Mouse (Mus musculus) E14TG2a.4 (cell line): ENCODE data around the gene Pkp4.

Experiments
- CTCF ChIP-seq: conservative IDR thresholded peaks from 2 replicates; pipeline ENCODE4 v1.5.1; 2014; ENCODE audit warnings: low read length
- NANOG ChIP-seq: IDR thresholded peaks from 2 replicates; pipeline ENCODE4 v1.6.1; 2014; ENCODE audit warnings: borderline replicate concordance, low read length, mixed read lengths

DNA sequence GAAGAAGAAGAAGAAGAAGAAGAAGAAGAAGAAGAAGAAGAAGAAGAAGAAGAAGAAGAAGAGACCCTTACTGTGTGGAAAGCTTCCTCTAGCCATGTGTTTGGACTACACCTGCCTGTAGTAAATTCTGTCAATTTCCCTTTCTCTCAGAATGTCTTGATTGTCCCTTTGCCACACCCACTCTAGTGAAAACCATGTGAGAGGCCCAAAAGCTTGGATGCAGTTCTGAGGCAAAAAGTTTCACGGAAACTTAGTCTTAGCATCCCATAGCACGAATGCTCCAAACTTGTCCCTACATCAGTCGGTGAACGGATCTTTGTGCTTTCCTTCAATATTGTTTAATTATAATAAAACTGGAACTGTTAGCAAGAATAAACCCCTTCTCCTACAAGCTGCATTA is 234.0 kb downstream of the Pkp4 start:
- no peak for TF ChIP-seq CTCF
- TF ChIP-seq NANOG, result no peak
